Comparison of ENCODE assay signal across 16 mouse cellular contexts in the genomic region with DNA sequence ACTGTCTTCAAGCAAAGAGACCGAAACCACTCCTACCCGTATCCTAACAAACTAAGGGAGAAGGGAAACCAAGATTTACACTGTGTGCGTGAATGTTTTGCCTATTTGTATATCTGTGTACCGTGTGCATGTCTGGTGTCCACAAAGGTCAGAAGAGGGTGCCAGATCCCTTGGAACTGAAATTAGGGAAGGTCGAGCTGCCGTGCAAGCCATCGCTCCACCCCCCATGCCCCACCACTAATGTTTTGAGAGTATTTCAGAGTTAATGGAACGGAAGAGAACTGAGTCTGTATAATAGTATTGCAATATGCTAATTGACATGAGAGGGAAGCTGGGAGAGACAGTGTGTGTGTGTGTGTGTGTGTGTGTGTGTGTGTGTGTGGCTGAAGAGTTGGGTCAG. TPM values are rescaled to one million over a fixed set of nuclear protein-coding genes. Genes with fewer than 3 reads are reported as not detected.
"Had no signal": no experiment of that assay in that cellular context is flagged by ENCODE, and none has a peak within 500 bp of the region (broad histone marks: within the 10 kb centered on the region; RNA-seq: fewer than 3 reads in every experiment).

No protein-coding gene starts in this region.

- H3K4me1 ChIP-seq: neural tube, embryonic 15.5 days had no signal

- DNase-seq: lung, embryonic 14.5 days; lung, postnatal 10 days; lung, postnatal 4 days; right cerebral cortex, postnatal 4 days; spleen, adult 18-20 months; thymus, adult 18-20 months; thymus, postnatal 25 days had no signal

- H3K4me3 ChIP-seq: left cerebral cortex, adult 2 months; limb, embryonic 15.5 days; liver, embryonic 15.5 days; midbrain, embryonic 13.5 days; myocyte; neural tube, embryonic 15.5 days had no signal

- H3K36me3 ChIP-seq: limb, embryonic 15.5 days; liver, embryonic 15.5 days; midbrain, embryonic 13.5 days; neural tube, embryonic 15.5 days had no signal

- H3K4me2 ChIP-seq: limb, embryonic 15.5 days; liver, embryonic 15.5 days; lung, embryonic 14.5 days; midbrain, embryonic 13.5 days; neural tube, embryonic 15.5 days had no signal

- H3K27ac ChIP-seq: left cerebral cortex, adult 2 months; limb, embryonic 15.5 days; midbrain, embryonic 13.5 days; neural tube, embryonic 15.5 days had no signal

- H3K27me3 ChIP-seq: limb, embryonic 15.5 days; liver, embryonic 15.5 days; midbrain, embryonic 13.5 days; neural tube, embryonic 15.5 days had no signal

- H3K9me3 ChIP-seq: limb, embryonic 15.5 days; liver, embryonic 15.5 days; midbrain, embryonic 13.5 days; neural tube, embryonic 15.5 days had no signal

- ATAC-seq: hindbrain, embryonic 16.5 days; inflammation-experienced regulatory T-cells, adult 6 months; intestine, postnatal 0 days; midbrain, embryonic 13.5 days had no signal

- H3K9ac ChIP-seq: limb, embryonic 15.5 days; liver, embryonic 15.5 days; lung, embryonic 14.5 days; midbrain, embryonic 13.5 days; neural tube, embryonic 15.5 days had no signal

RNA-seq across cellular contexts. Expression of gene Bin2, which starts 8.3 kb away (rescaled TPM):
- polyA plus RNA-seq: myocyte had no signal

RNA-seq across cellular contexts. Expression of gene Galnt6, which starts 51.5 kb away (rescaled TPM):
- polyA plus RNA-seq: midbrain, embryonic 13.5 days had no signal
